Mouse (Mus musculus) small intestine, adult 2 months (tissue): ENCODE measurements around the gene Ubxn11. TPM values are rescaled to one million over a fixed set of nuclear protein-coding genes. Genes with fewer than 3 reads are reported as not detected.

Source experiments
- H3K27ac ChIP-seq: fragments of 200-500 bp; 2 replicates; pipeline ENCODE4 v1.5.1; 2012; ENCODE audit warnings: low read depth, low read length, control low read depth, inconsistent platforms; ENCODE audit not compliant: insufficient read depth
- H3K27me3 ChIP-seq: fragments of 200-500 bp; 2 replicates; pipeline ENCODE4 v1.6.1; 2012; ENCODE audit warnings: mild to moderate bottlenecking, moderate library complexity, low read length, inconsistent platforms; ENCODE audit not compliant: control insufficient read depth, insufficient read depth
- H3K36me3 ChIP-seq: fragments of 200-500 bp; 2 replicates; pipeline ENCODE4 v1.6.1; 2012; ENCODE audit warnings: mild to moderate bottlenecking, low read length, control low read depth, inconsistent platforms; ENCODE audit not compliant: control insufficient read depth, insufficient read depth
- H3K4me1 ChIP-seq: fragments of 200-500 bp; 2 replicates; pipeline ENCODE4 v1.6.1; 2012; ENCODE audit warnings: low read length, inconsistent platforms, mixed read lengths; ENCODE audit not compliant: control insufficient read depth, insufficient read depth, insufficient read length
- H3K4me3 ChIP-seq: fragments of 200-500 bp; 2 replicates; pipeline ENCODE4 v1.5.1; 2012; ENCODE audit warnings: low read depth, mild to moderate bottlenecking, control low read depth, inconsistent platforms, low read length, moderate library complexity
- CTCF ChIP-seq: fragments of 200-500 bp; IDR thresholded peaks from 2 replicates; pipeline ENCODE4 v1.5.1; 2012; ENCODE audit warnings: low read depth, mild to moderate bottlenecking, control low read depth, inconsistent platforms, low read length, moderate library complexity, mixed read lengths; ENCODE audit not compliant: insufficient replicate concordance, insufficient read length; ENCODE audit errors: extremely low read depth
- POLR2A ChIP-seq: fragments of 200-500 bp; IDR thresholded peaks from 2 replicates; pipeline ENCODE4 v1.6.1; 2012; ENCODE audit warnings: low read depth, mild to moderate bottlenecking, control low read depth, inconsistent platforms, low read length, moderate library complexity
- WGBS: fragments of 180-500 bp; shearing (Covaris S2); methylation state at CpG from one replicate; pipeline ENCODE4 v1.1.7; 2018; 5-methylcytosine and 5-hydroxymethylcytosine counted together
- polyA plus RNA-seq: library from polyadenylated mRNA; depleted of rRNA; stranded (reverse); fragments of >200 nt; gene quantifications from 2 replicates; pipeline ENCODE4 v1.2.3, GENCODE M21; 2012

The Ubxn11 gene
- polyA plus RNA-seq, 1 experiment = 4.5 TPM

DNA sequence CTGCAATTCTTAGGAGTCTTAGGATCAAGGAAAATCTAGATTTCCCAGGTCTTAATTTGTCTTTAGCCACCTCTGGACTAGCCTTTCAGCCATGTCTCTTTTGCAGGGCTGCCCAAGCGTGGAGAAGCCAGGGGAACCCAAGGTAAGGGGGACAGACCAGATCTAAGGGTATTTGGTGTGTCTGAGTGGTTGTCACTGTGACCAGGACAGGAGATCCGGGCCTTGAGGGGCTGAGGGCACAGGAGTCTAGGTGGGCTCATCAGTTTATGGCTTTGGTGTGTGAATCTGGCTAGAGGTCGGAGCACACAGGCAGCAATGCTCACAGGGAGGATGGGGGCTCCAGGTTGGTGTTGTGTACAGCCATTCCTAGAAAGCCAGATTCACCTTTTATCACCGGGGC is 21.7 kb upstream of the Ubxn11 start:
- no peak for TF ChIP-seq CTCF
- TF ChIP-seq POLR2A = no peak
- peaks cover 5% of the 10 kb centered on the region; the same call in 1 of the 2 replicates for H3K4me1 ChIP-seq
- H3K4me3 ChIP-seq = no peak overlapping the region
- H3K27me3 ChIP-seq = no peaks in the 10 kb centered on the region
- 88% methylated on average over 4 of the region's 4 CpGs for WGBS
- H3K27ac ChIP-seq = no peak overlapping the region
- peaks cover 34% of the 10 kb centered on the region for H3K36me3 ChIP-seq

GRCm38 (mm10) chr4:134081730-134082386 is 20.5 kb upstream of the Ubxn11 start:
- peaks cover 31% of the 10 kb centered on the region for H3K36me3 ChIP-seq
- H3K27ac ChIP-seq = no peak overlapping the region
- WGBS = under 1% methylated on average over 41 of the region's 41 CpGs
- TF ChIP-seq CTCF (no peak), POLR2A (peak; percentile 27; the same call in 1 of the 2 replicates)
- no peaks in the 10 kb centered on the region for H3K27me3 ChIP-seq
- peak overlapping the region; percentile 32 for H3K4me3 ChIP-seq
- peaks cover 5% of the 10 kb centered on the region; the same call in 1 of the 2 replicates for H3K4me1 ChIP-seq

DNA sequence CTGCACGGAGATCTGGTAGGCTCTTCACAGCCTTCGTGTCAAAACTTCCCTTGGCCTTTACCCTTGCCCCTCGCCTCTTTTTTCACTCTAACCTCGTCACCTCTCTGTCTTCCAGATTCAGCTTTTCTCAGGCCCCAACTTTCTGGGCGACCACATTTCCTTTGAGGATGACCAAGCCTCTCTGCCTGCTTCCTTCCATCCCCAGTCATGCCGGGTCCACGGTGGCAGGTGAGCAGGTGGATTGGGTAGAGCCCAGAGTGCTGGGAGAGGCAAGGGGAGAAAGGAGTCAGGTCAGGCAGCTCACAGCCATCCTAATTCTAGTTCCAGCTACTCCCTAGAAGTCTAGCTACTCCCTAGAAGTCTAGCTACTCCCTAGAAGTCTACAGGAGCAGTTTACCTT is 19.9 kb upstream of the Ubxn11 start:
- TF ChIP-seq POLR2A (no peak), CTCF (no peak)
- peak overlapping the region; percentile 32 for H3K4me3 ChIP-seq
- no peak overlapping the region for H3K27ac ChIP-seq
- H3K36me3 ChIP-seq = peaks cover 29% of the 10 kb centered on the region
- peaks cover 5% of the 10 kb centered on the region; the same call in 1 of the 2 replicates for H3K4me1 ChIP-seq
- no peaks in the 10 kb centered on the region for H3K27me3 ChIP-seq
- 8% methylated on average over 7 of the region's 7 CpGs for WGBS

GRCm38 (mm10) chr4:134084999-134085398 is 17.4 kb upstream of the Ubxn11 start:
- peaks cover 26% of the 10 kb centered on the region for H3K36me3 ChIP-seq
- 94% methylated on average over 4 of the region's 4 CpGs for WGBS
- no peak for TF ChIP-seq POLR2A
- TF ChIP-seq CTCF = peak; percentile 23; the same call in 1 of the 2 replicates
- H3K4me3 ChIP-seq = no peak overlapping the region
- H3K4me1 ChIP-seq = peaks cover 7% of the 10 kb centered on the region
- no peak overlapping the region for H3K27ac ChIP-seq
- H3K27me3 ChIP-seq = no peaks in the 10 kb centered on the region

DNA sequence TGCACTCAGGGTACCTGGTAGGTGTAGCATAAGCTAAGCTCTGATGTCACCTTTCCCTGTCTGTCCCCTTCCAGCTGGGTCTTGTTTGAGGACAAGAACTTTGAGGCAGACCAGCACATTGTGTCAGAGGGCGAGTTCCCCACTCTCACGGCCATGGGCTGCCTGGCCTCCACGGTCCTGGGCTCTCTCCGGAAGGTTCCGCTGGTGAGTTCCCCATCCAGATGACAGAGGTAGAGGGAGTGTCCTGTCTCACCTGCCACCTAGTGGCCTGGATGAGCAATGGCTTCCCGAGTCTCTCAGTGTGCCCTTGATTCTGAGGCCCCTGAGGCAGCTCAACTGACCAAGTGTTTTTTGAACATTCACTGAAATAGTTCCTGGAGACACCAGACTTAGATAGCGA is 15.0 kb upstream of the Ubxn11 start:
- peaks cover 4% of the 10 kb centered on the region for H3K4me1 ChIP-seq
- TF ChIP-seq POLR2A (no peak), CTCF (peak; percentile 83; the same call in 1 of the 2 replicates)
- peaks cover 20% of the 10 kb centered on the region for H3K36me3 ChIP-seq
- H3K4me3 ChIP-seq = no peak overlapping the region
- no peaks in the 10 kb centered on the region for H3K27me3 ChIP-seq
- H3K27ac ChIP-seq = no peak overlapping the region
- WGBS = 19% methylated on average over 7 of the region's 7 CpGs

DNA sequence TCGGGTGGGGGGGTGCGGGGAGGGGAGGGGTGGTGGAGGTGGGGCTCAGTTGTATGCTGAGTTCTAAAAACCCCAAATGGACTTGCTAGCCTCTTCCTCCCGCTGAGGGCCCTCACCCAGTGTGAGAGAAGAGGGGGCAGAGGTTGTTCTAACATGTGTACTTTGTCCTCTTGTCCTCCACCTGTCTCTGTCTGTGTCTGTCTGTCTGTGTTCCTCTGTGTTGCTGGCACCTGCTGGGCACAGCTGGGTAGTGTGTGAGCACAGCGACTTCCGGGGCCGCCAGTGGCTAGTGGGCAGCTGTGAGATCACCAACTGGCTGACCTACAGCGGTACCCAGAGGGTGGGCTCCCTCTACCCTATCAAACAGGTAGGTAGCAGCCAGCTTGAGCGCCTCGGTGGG is 13.3 kb upstream of the Ubxn11 start:
- H3K36me3 ChIP-seq = peaks cover 23% of the 10 kb centered on the region
- peaks cover 2% of the 10 kb centered on the region; the same call in 1 of the 2 replicates for H3K4me1 ChIP-seq
- TF ChIP-seq POLR2A = no peak
- no peak for TF ChIP-seq CTCF
- no peaks in the 10 kb centered on the region for H3K27me3 ChIP-seq
- no peak overlapping the region for H3K27ac ChIP-seq
- 51% methylated on average over 9 of the region's 9 CpGs for WGBS
- no peak overlapping the region for H3K4me3 ChIP-seq

- H3K27me3 ChIP-seq = no peaks in the 10 kb centered on the region
- WGBS = 87% methylated on average over 16 of the region's 16 CpGs
- H3K36me3 ChIP-seq = peaks cover 19% of the 10 kb centered on the region
- H3K27ac ChIP-seq = no peak overlapping the region
- H3K4me3 ChIP-seq = no peak overlapping the region
- H3K4me1 ChIP-seq = peaks cover 2% of the 10 kb centered on the region; the same call in 1 of the 2 replicates
- TF ChIP-seq CTCF = no peak
- TF ChIP-seq POLR2A = no peak
These were observed 11.7 kb upstream of the Ubxn11 start for GRCm38 (mm10) chr4:134090521-134091224.
